Mouse (Mus musculus) heart, postnatal 14 days (tissue): ENCODE data around the gene Il6. TPM values are rescaled to one million over a fixed set of nuclear protein-coding genes. Genes with fewer than 3 reads are reported as not detected.

Experiments used
- total RNA-seq, 2 experiments: library from RNA; stranded (reverse); gene quantifications; 2 replicates each; pipeline ENCODE4 v1.2.3; 2021

Il6 gene
- total RNA-seq, 2 experiments from 2014 or later, result not detected

Other genes starting within 250 kb of the Il6 start
- 10 to 100 TPM; 11.6 to 13.9 TPM for gene Tyms, start 60.5 kb downstream of the Il6 start, total RNA-seq
- under 1 TPM; 0.17 to 0.19 TPM for gene Garem2, start 92.0 kb downstream of the Il6 start, total RNA-seq
- gene 3110082J24Rik, start 93.0 kb downstream of the Il6 start, total RNA-seq, result not detected
- gene Hadha, start 142.0 kb downstream of the Il6 start, total RNA-seq, result 1,000 to 10,000 TPM; 1,294 to 1,315 TPM
- gene Hadhb, start 142.1 kb downstream of the Il6 start, total RNA-seq, result 1,000 to 10,000 TPM; 1,750 to 1,828 TPM
- under 1 TPM; 0.14 to 0.29 TPM for gene Adgrf3, start 192.6 kb downstream of the Il6 start, total RNA-seq
- gene Selenoi, start 219.5 kb downstream of the Il6 start, total RNA-seq, result 10 to 100 TPM; 18.5 to 20.7 TPM